Mouse (Mus musculus) lung, adult 2 months (tissue): ENCODE data around the gene Fgf22.

Experiments
- CTCF ChIP-seq: fragments of 200-500 bp; IDR thresholded peaks from 2 replicates; pipeline ENCODE4 v1.5.1; 2011; ENCODE audit warnings: mild to moderate bottlenecking, low read length, control low read depth; ENCODE audit not compliant: insufficient read depth
- POLR2A ChIP-seq: fragments of 200-500 bp; IDR thresholded peaks from 2 replicates; pipeline ENCODE4 v1.6.1; 2011; ENCODE audit warnings: low read depth, mild to moderate bottlenecking, control low read depth, low read length, borderline replicate concordance; ENCODE audit errors: extremely low read depth

DNA sequence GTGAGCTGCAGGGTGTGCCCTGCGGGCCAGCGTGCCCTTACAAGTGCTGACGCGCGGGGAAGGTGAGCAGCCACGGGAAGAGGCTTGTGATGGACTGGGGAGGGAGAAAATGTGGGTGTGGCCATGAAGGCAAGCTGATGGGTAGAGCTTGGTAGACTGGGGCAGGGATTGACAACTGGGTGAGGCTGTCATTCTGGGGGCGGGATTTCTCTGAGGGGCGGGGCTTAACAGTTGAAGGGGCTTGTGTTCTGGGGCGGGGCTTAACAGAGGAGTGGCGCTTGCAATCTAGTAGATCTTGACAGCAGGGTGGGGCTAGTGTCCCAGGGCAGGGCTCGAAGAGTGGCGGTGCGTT is 25.8 kb downstream of the Fgf22 start:
- TF ChIP-seq CTCF (no peak), POLR2A (peak; percentile 45; the same call in 1 of the 2 replicates)
